Comparison of ENCODE assay signal across 12 mouse cellular contexts in genomic region chr2:17852740-17853499, GRCm38 (mm10).
A peak's percentile ranks its signal among the peaks of the same experiment; 100 is the strongest.
DNase-seq lines count a peak whose midpoint lies in the region; ATAC-seq and TF ChIP-seq lines count a peak whose summit lies in the region.
"Had no signal": no experiment of that assay in that cellular context is flagged by ENCODE, and none has a peak within 500 bp of the region (broad histone marks: within the 10 kb centered on the region; RNA-seq: fewer than 3 reads in every experiment).

No protein-coding gene starts in this region.

- no peak for TF ChIP-seq CTCF in layer of hippocampus, adult 2 months (conservative IDR thresholded peaks at IDR 0.05)
- TF ChIP-seq CTCF in hindbrain, postnatal 0 days (IDR thresholded peaks at IDR 0.05; ENCODE audit: low read depth) = no peak

- H3K9ac ChIP-seq in forebrain, embryonic 11.5 days (ENCODE audit: low read length) = peak overlapping the region; percentile 30; the same call in 1 of the 2 replicates
- H3K9ac ChIP-seq in hindbrain, postnatal 0 days (replicated peaks; ENCODE audit: low read length) = peak overlapping the region; percentile 15; the same call in 1 of the 2 replicates
- peak overlapping the region; percentile 51 for H3K9ac ChIP-seq in neural tube, embryonic 13.5 days

- no peaks in the 10 kb centered on the region for H3K27me3 ChIP-seq in forebrain, embryonic 11.5 days (ENCODE audit: control insufficient read depth, insufficient read depth, low read length)
- no peaks in the 10 kb centered on the region for H3K27me3 ChIP-seq in hindbrain, postnatal 0 days (ENCODE audit: insufficient read depth, low read length)
- H3K27me3 ChIP-seq in neural tube, embryonic 13.5 days = no peaks in the 10 kb centered on the region
- H3K27me3 ChIP-seq: Patski had no signal

- H3K27ac ChIP-seq in layer of hippocampus, adult 2 months = no peak overlapping the region
- no peak overlapping the region for H3K27ac ChIP-seq in forebrain, embryonic 11.5 days (ENCODE audit: low read depth, low read length)
- no peak overlapping the region for H3K27ac ChIP-seq in hindbrain, postnatal 0 days
- 0 out of 2 replicates have a peak overlapping the region, but pooled peaks have one; percentile 19 for H3K27ac ChIP-seq in neural tube, embryonic 13.5 days (replicated peaks)

- H3K4me3 ChIP-seq in layer of hippocampus, adult 2 months = 0 out of 2 replicates have a peak overlapping the region, but pooled peaks have one; percentile 8
- H3K4me3 ChIP-seq in forebrain, embryonic 11.5 days (ENCODE audit: low read depth, low read length) = 0 out of 2 replicates have a peak overlapping the region, but pooled peaks have one; percentile 0
- H3K4me3 ChIP-seq in hindbrain, postnatal 0 days (ENCODE audit: low read length) = peak overlapping the region; percentile 27
- H3K4me3 ChIP-seq in neural tube, embryonic 13.5 days = peak overlapping the region; percentile 23

- no peaks in the 10 kb centered on the region for H3K9me3 ChIP-seq in forebrain, embryonic 11.5 days (ENCODE audit: control insufficient read depth, low read length)
- no peaks in the 10 kb centered on the region for H3K9me3 ChIP-seq in hindbrain, postnatal 0 days (ENCODE audit: low read length)
- H3K9me3 ChIP-seq in neural tube, embryonic 13.5 days = no peaks in the 10 kb centered on the region

- DNase-seq in layer of hippocampus, adult 2 months (ENCODE audit: low spot score in 2 of 2) = no peak
- no peak for DNase-seq in layer of hippocampus, postnatal 10 days (ENCODE audit: low spot score in 2 of 2)
- peak; percentile 54 for DNase-seq in forebrain, embryonic 11.5 days (ENCODE audit: low spot score)
- peak; percentile 12 for DNase-seq in hindbrain, postnatal 0 days (ENCODE audit: low spot score)
- DNase-seq in spleen, postnatal 10 days (ENCODE audit: low spot score in 2 of 2) = no peak
- no peak for DNase-seq in spleen, postnatal 4 days (ENCODE audit: low spot score in 2 of 2)
- DNase-seq in left cerebral cortex, adult 11 months (ENCODE audit: low spot score) = no peak
- DNase-seq: cerebellum, adult 9-11 months; lung, postnatal 4 days had no signal

- peaks cover 6% of the 10 kb centered on the region; the same call in 1 of the 2 replicates for H3K4me1 ChIP-seq in forebrain, embryonic 11.5 days (replicated peaks; ENCODE audit: control insufficient read depth, insufficient read depth, low read length)
- peaks cover 8% of the 10 kb centered on the region; the same call in 1 of the 2 replicates for H3K4me1 ChIP-seq in hindbrain, postnatal 0 days (ENCODE audit: insufficient read depth, low read length)
- peaks cover 17% of the 10 kb centered on the region for H3K4me1 ChIP-seq in neural tube, embryonic 13.5 days (replicated peaks)

- H3K4me2 ChIP-seq in forebrain, embryonic 11.5 days (ENCODE audit: low read depth, low read length, severe bottlenecking) = peak overlapping the region; percentile 48; the same call in 1 of the 2 replicates
- H3K4me2 ChIP-seq in hindbrain, postnatal 0 days (ENCODE audit: low read depth, low read length) = peak overlapping the region; percentile 54
- peak overlapping the region; percentile 52 for H3K4me2 ChIP-seq in neural tube, embryonic 13.5 days

- peak; percentile 52; the same call in 1 of the 2 replicates for ATAC-seq in forebrain, embryonic 11.5 days (replicated peaks; ENCODE audit: low FRiP score)
- ATAC-seq in hindbrain, postnatal 0 days = no peak
- peak; percentile 67 for ATAC-seq in neural tube, embryonic 13.5 days (ENCODE audit: low read depth)
- ATAC-seq: inflammation-experienced regulatory T-cells, adult 6 months; Patski had no signal

- H3K36me3 ChIP-seq in forebrain, embryonic 11.5 days (ENCODE audit: control insufficient read depth, insufficient read depth, low read length) = no peaks in the 10 kb centered on the region
- H3K36me3 ChIP-seq in hindbrain, postnatal 0 days (ENCODE audit: insufficient read depth, low read length) = no peaks in the 10 kb centered on the region
- H3K36me3 ChIP-seq in neural tube, embryonic 13.5 days = no peaks in the 10 kb centered on the region

- WGBS in forebrain, embryonic 11.5 days = 6% methylated on average over 16 of the region's 16 CpGs
- WGBS in hindbrain, postnatal 0 days = 8% methylated on average over 16 of the region's 16 CpGs
- WGBS in neural tube, embryonic 13.5 days = 2% methylated on average over 16 of the region's 16 CpGs

Comparison
In these comparisons a context has a peak if more than half of its experiments do, and no peak if none do; other contexts are left out.
1. DNase-seq: peak in forebrain, embryonic 11.5 days (single experiment) and hindbrain, postnatal 0 days (single experiment); none in layer of hippocampus, adult 2 months (0 of 2), layer of hippocampus, postnatal 10 days (0 of 2), spleen, postnatal 10 days (0 of 2), spleen, postnatal 4 days (0 of 2) and left cerebral cortex, adult 11 months (single experiment).
2. Peak in every context shown above with its lines, with median percentiles within 50 percentile points of each other: H3K4me3 ChIP-seq, H3K4me2 ChIP-seq and H3K9ac ChIP-seq.